Mouse (Mus musculus) left cerebral cortex, postnatal 36 days (tissue): Measurements from ENCODE around the gene Gm21887. TPM values are rescaled to one million over a fixed set of nuclear protein-coding genes. Genes with fewer than 3 reads are reported as not detected.

Source experiments
- total RNA-seq, 2 experiments: library from RNA; stranded (reverse); gene quantifications; 2 replicates each; pipeline ENCODE4 v1.2.3; 2021

Gm21887 gene
- total RNA-seq, 2 experiments from 2014 or later: 169 to 228 TPM

Other genes with a start within 250 kb of the Gm21887 start
- gene 4933400A11Rik, start 230.0 kb upstream of the Gm21887 start, total RNA-seq: not detected